Mouse (Mus musculus): Measurements from ENCODE around the gene Plrg1. TPM values are rescaled to one million over a fixed set of nuclear protein-coding genes. Genes with fewer than 3 reads are reported as not detected.

Gene Plrg1
- polyA plus RNA-seq, 1 experiment: 2.5 TPM

DNA sequence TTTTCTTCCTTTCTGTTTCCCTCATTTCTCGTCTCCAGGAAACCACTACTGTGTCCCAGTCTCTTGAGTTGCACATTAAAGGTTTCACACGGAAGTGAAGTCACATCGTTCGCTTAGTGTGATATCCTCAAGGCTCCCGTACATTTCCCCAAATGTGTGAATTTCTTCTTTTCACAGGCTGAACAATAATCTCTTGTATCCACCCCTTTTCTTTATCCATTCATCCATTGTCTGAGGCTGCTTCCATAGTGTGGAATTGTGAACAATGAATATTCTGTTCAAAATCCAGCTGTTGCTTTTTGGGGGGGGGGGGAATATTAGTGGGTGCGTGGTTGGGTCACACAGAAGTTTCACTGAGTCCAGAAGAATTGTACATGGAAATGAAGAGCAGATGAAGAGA, 30.3 kb upstream of the Plrg1 start:
- Histone ChIP-seq H3K9me3 (0 out of 2 replicates have a peak, but pooled peaks cover 4% of the 10 kb centered on the region), H3K4me1 (no peaks in the 10 kb centered on the region), H3K27me3 (replicated peaks) (peaks cover 2% of the 10 kb centered on the region), H3K36me3 (replicated peaks; ENCODE audit: low read length) (no peaks in the 10 kb centered on the region), H3K4me3 (replicated peaks) (no peak overlapping the region)
- TF ChIP-seq GATA1 (IDR thresholded peaks at IDR 0.05; ENCODE audit: borderline replicate concordance, low read length) (no peak), FLI1 (IDR thresholded peaks at IDR 0.05; ENCODE audit: low read length) (no peak)

DNA sequence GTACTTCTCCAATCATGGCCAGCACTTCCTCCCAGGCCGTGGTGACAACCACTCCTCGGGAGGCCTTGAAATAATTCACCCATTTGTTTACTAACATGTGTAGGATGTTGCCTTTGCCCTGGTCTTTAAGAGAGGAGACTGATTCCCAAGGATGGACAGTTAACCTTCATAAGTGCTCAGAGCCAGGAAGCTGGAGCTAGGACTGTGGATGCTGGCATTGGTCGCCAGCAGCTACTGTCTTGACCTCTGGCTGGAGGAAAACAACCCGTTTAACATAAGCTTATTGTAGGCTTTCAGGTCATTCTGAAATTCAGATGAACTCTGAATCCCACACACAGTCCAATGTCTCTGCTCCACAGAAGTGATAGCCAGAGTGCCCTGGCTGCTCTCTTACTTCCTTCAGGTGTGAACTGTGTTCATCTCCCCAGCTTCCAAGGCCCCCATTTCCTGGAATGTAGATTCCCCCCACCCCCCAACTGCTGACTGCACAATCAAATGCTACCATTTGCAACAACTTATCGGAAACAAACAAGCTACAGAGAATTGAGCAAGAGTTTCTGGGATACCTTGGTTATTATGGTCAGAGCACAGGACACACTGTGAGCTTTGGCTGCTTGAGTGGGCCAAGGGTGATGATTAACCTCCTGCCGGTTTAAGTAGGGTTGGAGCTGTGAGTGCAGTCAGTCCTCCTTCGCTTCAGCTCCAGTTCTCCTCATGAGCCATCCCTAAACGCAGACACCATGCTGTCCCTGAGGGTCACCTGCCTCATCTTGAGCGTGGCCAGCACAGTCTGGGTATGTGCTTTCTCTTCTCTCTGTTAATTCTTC, 29.6 kb upstream of the Plrg1 start, which contains the start of gene Fga:
Fga (plus strand) TSS at position 602 of the 827 bp plus-strand sequence.
- no peak within 1 kb of the TSS for H3K4me3 ChIP-seq (replicated peaks)
- no peaks in the 10 kb centered on the region for H3K4me1 ChIP-seq
- H3K27me3 ChIP-seq (replicated peaks): peaks cover 2% of the 10 kb centered on the region
- TF ChIP-seq GATA1 (IDR thresholded peaks at IDR 0.05; ENCODE audit: borderline replicate concordance, low read length) (no peak), FLI1 (IDR thresholded peaks at IDR 0.05; ENCODE audit: low read length) (no peak)
- H3K36me3 ChIP-seq (replicated peaks; ENCODE audit: low read length): no peaks in the 10 kb centered on the region
- H3K9me3 ChIP-seq: no peaks in the 10 kb centered on the region

DNA sequence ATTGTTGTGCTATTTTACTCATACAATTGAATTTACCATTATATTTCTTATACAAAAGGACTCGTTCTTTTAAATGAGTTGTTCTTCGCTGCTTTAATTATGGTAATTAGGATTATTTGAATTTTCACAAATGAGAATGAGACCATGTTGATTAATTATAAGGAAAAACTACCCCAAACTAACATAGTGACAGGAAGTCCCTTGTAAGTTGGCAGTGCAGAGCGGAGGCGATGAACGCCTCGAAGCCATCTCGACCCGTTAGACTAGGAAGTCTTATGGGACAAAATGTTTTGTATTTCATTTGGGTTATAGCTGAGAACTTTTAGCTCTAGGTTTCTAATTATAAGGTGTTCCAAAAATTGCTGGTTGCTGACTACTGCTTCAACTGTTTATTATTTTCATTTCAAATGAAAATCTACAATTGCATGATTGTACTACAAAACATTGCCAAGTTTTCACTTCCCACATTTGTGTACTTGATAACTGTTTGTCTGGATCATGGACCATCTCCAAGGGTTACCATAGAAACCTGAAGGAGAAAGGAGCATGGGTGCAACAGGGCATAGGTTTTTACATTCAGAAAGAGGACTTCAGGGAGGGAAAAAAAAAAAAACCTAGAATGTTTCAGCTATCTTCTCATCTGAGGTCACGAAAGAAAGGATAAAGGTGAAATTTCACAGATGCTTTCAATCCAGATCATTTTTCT, 27.6 kb upstream of the Plrg1 start:
- Histone ChIP-seq H3K27me3 (replicated peaks) (peaks cover 2% of the 10 kb centered on the region), H3K4me3 (replicated peaks) (no peak overlapping the region), H3K9me3 (no peaks in the 10 kb centered on the region), H3K4me1 (no peaks in the 10 kb centered on the region), H3K36me3 (replicated peaks; ENCODE audit: low read length) (no peaks in the 10 kb centered on the region)
- TF ChIP-seq FLI1 (IDR thresholded peaks at IDR 0.05; ENCODE audit: low read length): no peak
- no peak for TF ChIP-seq GATA1 (IDR thresholded peaks at IDR 0.05; ENCODE audit: borderline replicate concordance, low read length)

DNA sequence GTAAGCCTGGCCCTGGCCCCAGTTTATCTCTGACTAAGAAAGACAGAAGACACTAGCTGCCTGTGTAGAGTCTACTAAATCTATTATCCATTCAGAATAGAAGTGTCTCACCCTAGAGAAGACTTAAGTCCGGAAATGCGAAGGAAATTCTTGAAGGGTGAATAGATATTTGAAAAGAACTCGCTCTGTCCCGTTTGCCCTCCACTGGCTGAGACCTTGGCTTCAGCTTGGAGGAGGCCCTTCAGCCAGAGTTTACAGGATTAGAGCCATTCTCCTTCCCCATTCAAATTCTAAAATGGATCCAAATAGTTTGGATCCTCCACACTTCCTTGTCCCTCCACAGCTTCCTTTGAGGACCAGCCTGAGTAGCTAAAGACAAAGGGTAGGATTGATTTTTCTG, 25.0 kb upstream of the Plrg1 start:
- H3K27me3 ChIP-seq (replicated peaks): peaks cover 7% of the 10 kb centered on the region
- H3K9me3 ChIP-seq: peaks cover 4% of the 10 kb centered on the region; the same call in 1 of the 2 replicates
- TF ChIP-seq FLI1 (IDR thresholded peaks at IDR 0.05; ENCODE audit: low read length) (no peak), GATA1 (IDR thresholded peaks at IDR 0.05; ENCODE audit: borderline replicate concordance, low read length) (no peak)
- H3K4me3 ChIP-seq (replicated peaks): no peak overlapping the region
- H3K36me3 ChIP-seq (replicated peaks; ENCODE audit: low read length): no peaks in the 10 kb centered on the region
- H3K4me1 ChIP-seq: no peaks in the 10 kb centered on the region

DNA sequence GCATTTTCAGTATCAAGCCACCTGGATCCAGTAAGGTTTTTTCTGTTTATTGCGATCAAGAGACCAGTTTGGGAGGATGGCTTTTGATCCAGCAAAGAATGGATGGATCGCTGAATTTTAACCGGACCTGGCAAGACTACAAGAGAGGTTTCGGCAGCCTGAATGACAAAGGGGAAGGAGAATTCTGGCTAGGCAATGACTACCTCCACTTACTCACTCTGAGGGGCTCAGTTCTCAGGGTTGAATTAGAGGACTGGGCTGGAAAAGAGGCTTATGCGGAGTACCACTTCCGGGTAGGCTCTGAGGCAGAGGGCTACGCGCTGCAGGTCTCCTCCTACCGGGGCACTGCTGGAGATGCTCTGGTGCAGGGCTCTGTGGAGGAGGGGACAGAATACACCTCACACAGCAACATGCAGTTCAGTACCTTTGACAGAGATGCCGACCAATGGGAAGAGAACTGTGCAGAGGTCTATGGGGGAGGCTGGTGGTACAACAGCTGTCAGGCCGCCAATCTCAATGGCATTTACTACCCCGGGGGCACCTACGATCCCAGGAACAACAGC, 22.5 kb upstream of the Plrg1 start:
- H3K27me3 ChIP-seq (replicated peaks): peaks cover 4% of the 10 kb centered on the region
- H3K4me1 ChIP-seq: no peaks in the 10 kb centered on the region
- no peak overlapping the region for H3K4me3 ChIP-seq (replicated peaks)
- no peaks in the 10 kb centered on the region for H3K36me3 ChIP-seq (replicated peaks; ENCODE audit: low read length)
- H3K9me3 ChIP-seq: peaks cover 4% of the 10 kb centered on the region; the same call in 1 of the 2 replicates
- TF ChIP-seq GATA1 (IDR thresholded peaks at IDR 0.05; ENCODE audit: borderline replicate concordance, low read length) (no peak), FLI1 (IDR thresholded peaks at IDR 0.05; ENCODE audit: low read length) (no peak)

DNA sequence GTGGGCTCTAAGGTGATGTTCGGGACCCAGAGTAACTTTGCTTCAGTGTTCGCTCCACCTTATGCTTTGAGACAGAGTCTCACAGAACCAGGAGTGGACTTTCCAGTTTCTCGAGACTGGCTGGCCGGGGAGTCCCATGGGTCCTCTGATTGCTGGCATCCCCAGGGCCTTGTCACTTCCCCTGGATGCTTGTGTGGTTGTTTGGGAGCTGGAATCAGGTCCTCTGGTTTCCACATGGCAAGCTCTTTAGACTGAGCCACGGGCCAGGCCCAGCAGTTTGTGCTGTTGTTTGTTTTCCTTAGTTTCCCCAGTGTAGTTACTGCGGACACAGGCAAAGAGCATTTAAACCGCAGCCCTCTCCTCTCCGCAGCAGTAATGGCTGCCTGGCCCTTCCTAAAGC, 21.5 kb upstream of the Plrg1 start:
- no peaks in the 10 kb centered on the region for H3K4me1 ChIP-seq
- peaks cover 4% of the 10 kb centered on the region for H3K27me3 ChIP-seq (replicated peaks)
- TF ChIP-seq FLI1 (IDR thresholded peaks at IDR 0.05; ENCODE audit: low read length): no peak
- TF ChIP-seq GATA1 (IDR thresholded peaks at IDR 0.05; ENCODE audit: borderline replicate concordance, low read length): no peak
- no peak overlapping the region for H3K4me3 ChIP-seq (replicated peaks)
- H3K9me3 ChIP-seq: peaks cover 4% of the 10 kb centered on the region; the same call in 1 of the 2 replicates
- H3K36me3 ChIP-seq (replicated peaks; ENCODE audit: low read length): no peaks in the 10 kb centered on the region

DNA sequence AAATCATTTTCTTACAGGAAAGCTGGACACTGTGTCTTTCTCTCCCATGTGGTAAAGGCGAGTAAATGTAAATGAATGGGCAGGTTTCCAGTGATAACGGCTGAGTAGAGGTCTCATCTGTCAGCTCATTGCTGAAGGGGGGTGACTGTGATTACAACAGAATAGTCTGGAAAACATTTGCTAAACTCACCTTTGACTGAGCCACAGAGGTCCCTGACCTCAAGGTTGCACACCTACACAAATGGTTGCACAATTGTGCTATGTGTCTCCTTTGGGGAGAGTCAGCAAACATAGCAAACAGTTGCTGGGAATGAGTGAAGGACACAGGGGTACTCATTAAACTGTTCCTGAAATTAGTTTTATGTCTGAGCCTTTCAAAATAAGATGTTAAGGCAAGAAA, 16.5 kb upstream of the Plrg1 start:
- no peak for TF ChIP-seq FLI1 (IDR thresholded peaks at IDR 0.05; ENCODE audit: low read length)
- TF ChIP-seq GATA1 (IDR thresholded peaks at IDR 0.05; ENCODE audit: borderline replicate concordance, low read length): no peak
- Histone ChIP-seq H3K4me1 (no peaks in the 10 kb centered on the region), H3K4me3 (replicated peaks) (no peak overlapping the region), H3K27me3 (replicated peaks) (peaks cover 4% of the 10 kb centered on the region), H3K9me3 (no peaks in the 10 kb centered on the region), H3K36me3 (replicated peaks; ENCODE audit: low read length) (no peaks in the 10 kb centered on the region)

DNA sequence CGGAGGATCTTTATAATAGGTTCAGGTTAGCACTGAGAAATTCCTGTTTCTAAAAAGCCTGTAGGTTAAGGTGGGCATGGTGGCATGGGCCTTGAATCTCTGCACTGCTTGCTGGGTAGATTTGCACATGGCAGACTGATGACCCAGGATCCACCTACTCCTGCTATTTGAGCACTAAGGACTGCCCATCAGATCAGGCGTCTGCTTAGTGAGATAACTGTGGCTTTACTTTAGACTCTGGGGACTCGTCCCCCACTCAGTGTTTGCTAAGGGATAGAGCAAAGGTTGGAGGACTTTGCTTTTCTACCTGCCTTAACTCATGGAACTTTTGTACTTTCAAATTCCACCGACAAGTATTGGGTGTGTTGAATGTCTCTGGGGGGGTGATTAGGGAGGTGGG, 15.7 kb upstream of the Plrg1 start:
- Histone ChIP-seq H3K36me3 (replicated peaks; ENCODE audit: low read length) (no peaks in the 10 kb centered on the region), H3K9me3 (no peaks in the 10 kb centered on the region), H3K4me1 (no peaks in the 10 kb centered on the region), H3K27me3 (replicated peaks) (peaks cover 4% of the 10 kb centered on the region), H3K4me3 (replicated peaks) (no peak overlapping the region)
- no peak for TF ChIP-seq GATA1 (IDR thresholded peaks at IDR 0.05; ENCODE audit: borderline replicate concordance, low read length)
- TF ChIP-seq FLI1 (IDR thresholded peaks at IDR 0.05; ENCODE audit: low read length): no peak

DNA sequence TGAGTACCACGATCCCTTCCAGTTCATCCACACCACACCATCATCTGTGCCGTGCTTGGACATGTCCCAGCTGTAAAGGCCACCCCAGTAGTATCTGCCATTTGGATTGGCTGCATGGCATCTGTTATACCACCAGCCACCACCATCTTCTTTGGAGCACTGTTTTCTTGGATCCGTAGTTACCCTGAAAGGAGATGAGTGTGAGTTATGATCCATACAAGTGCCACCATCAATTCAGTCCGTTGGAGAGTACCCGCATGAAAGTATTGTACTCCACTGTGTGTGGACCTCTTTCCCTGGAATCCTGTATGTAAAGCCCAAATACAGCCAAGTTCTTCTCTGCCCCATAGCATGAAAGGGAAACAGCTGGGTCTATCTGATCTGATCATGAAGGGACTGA, 12.9 kb upstream of the Plrg1 start:
- no peak overlapping the region for H3K4me3 ChIP-seq (replicated peaks)
- no peak for TF ChIP-seq FLI1 (IDR thresholded peaks at IDR 0.05; ENCODE audit: low read length)
- TF ChIP-seq GATA1 (IDR thresholded peaks at IDR 0.05; ENCODE audit: borderline replicate concordance, low read length): no peak
- no peaks in the 10 kb centered on the region for H3K36me3 ChIP-seq (replicated peaks; ENCODE audit: low read length)
- H3K9me3 ChIP-seq: no peaks in the 10 kb centered on the region
- H3K27me3 ChIP-seq (replicated peaks): peaks cover 6% of the 10 kb centered on the region
- H3K4me1 ChIP-seq: no peaks in the 10 kb centered on the region

DNA sequence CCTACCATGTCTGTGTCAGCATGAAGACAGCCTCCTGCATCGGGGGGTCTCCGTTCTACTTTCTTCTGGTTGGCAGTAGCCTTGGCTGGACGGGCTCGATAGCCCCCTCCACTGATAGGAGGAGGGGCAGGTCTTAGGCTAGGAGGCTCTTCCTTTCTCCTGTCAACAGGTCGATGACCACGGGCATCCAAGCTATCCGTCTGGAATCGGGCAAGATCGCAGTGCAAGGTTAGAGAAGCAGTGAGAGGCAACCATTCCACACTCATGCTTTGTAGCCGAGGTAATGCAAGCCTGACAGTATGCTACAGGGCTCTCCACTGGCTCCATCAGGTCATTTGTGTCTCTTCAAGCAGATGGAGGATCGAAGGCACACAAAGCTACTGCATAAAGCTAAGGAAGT, 8.7 kb upstream of the Plrg1 start:
- H3K9me3 ChIP-seq: no peaks in the 10 kb centered on the region
- peaks cover 6% of the 10 kb centered on the region for H3K27me3 ChIP-seq (replicated peaks)
- H3K4me3 ChIP-seq (replicated peaks): no peak overlapping the region
- no peaks in the 10 kb centered on the region for H3K4me1 ChIP-seq
- no peaks in the 10 kb centered on the region for H3K36me3 ChIP-seq (replicated peaks; ENCODE audit: low read length)
- TF ChIP-seq FLI1 (IDR thresholded peaks at IDR 0.05; ENCODE audit: low read length) (no peak), GATA1 (IDR thresholded peaks at IDR 0.05; ENCODE audit: borderline replicate concordance, low read length) (no peak)
